Mouse (Mus musculus): ENCODE measurements around the gene Gm20883.
"Not testable (repeated sequence)": the region's sequence is repeated elsewhere in the genome, so short reads cannot be mapped to it uniquely, and the experiment has no call there.

Gm20883 gene

GRCm38 (mm10) chrY:50607951-50608350 is at the start of gene Gm20883:
Gene Gm20883, plus strand, starts transcription at chrY:50608251.
- DNase-seq = not testable (repeated sequence)
